Mouse (Mus musculus) heart, embryonic 16.5 days (tissue): ENCODE results near the gene Phb2. TPM values are rescaled to one million over a fixed set of nuclear protein-coding genes. Genes with fewer than 3 reads are reported as not detected.
"Not testable (repeated sequence)": the region's sequence is repeated elsewhere in the genome, so short reads cannot be mapped to it uniquely, and the experiment has no call there.

Experiments used
- ATAC-seq: fragments of 200-750 bp; cut with Nextera tagmentation; replicated peaks from 2 replicates; pipeline ENCODE4 v1.8.0; 2017; ENCODE audit warnings: moderate number of reproducible peaks; ENCODE audit not compliant: insufficient read depth, low FRiP score; ENCODE audit errors: extremely low read depth
- H3K27ac ChIP-seq: fragments of 300-500 bp; sonication (generic); 2 replicates; pipeline ENCODE4 v1.5.1; 2014; ENCODE audit warnings: mild to moderate bottlenecking, low read length, control low read depth, moderate library complexity
- H3K27me3 ChIP-seq: fragments of 300-500 bp; sonication (generic); 2 replicates; pipeline ENCODE4 v1.6.1; 2014; ENCODE audit warnings: low read length, mixed read lengths; ENCODE audit not compliant: control insufficient read depth, insufficient read depth
- H3K36me3 ChIP-seq: fragments of 300-500 bp; sonication (generic); 2 replicates; pipeline ENCODE4 v1.6.1; 2014; ENCODE audit not compliant: control insufficient read depth, insufficient read depth
- H3K4me1 ChIP-seq: fragments of 300-500 bp; sonication (generic); 2 replicates; pipeline ENCODE4 v1.6.1; 2014; ENCODE audit warnings: low read length, mixed read lengths; ENCODE audit not compliant: control insufficient read depth, insufficient read depth
- H3K4me2 ChIP-seq: fragments of 300-500 bp; sonication (generic); 2 replicates; pipeline ENCODE4 v1.6.1; 2014; ENCODE audit warnings: low read depth, mild to moderate bottlenecking, control low read depth, low read length
- H3K4me3 ChIP-seq: fragments of 300-500 bp; sonication (generic); 2 replicates; pipeline ENCODE4 v1.5.1; 2014; ENCODE audit warnings: mild to moderate bottlenecking, control low read depth, low read length
- H3K9ac ChIP-seq: fragments of 300-500 bp; sonication (generic); 2 replicates; pipeline ENCODE4 v1.6.1; 2014; ENCODE audit warnings: low read length, control low read depth
- H3K9me3 ChIP-seq: fragments of 300-500 bp; sonication (generic); replicated peaks from 2 replicates; pipeline ENCODE4 v1.6.1; 2016; ENCODE audit warnings: low read length; ENCODE audit not compliant: control insufficient read depth
- WGBS: fragments of 180-500 bp; shearing (Covaris S2); extraction: QIAGEN DNeasy Blood & Tissue Kit; methylation state at CpG from one replicate; pipeline ENCODE4 v1.1.7; 2014; 5-methylcytosine and 5-hydroxymethylcytosine counted together
- polyA plus RNA-seq: library from polyadenylated mRNA; unstranded; fragments of >200 nt; fragmentation: Nextera tagmentation; extraction: Ambion mirVana; gene quantifications from 2 replicates; pipeline ENCODE4 v1.2.1, GENCODE M21; 2015

The Phb2 gene
- polyA plus RNA-seq, 1 experiment from 2014 or later: 355 TPM

GRCm38 (mm10) chr6:124673619-124674018, 38.5 kb upstream of the Phb2 start:
- Histone ChIP-seq H3K4me3 (no peak overlapping the region), H3K27ac (no peak overlapping the region), H3K27me3 (no peaks in the 10 kb centered on the region), H3K9ac (no peak overlapping the region), H3K4me2 (no peak overlapping the region), H3K36me3 (peaks cover 4% of the 10 kb centered on the region; the same call in 1 of the 2 replicates), H3K4me1 (no peaks in the 10 kb centered on the region; the same call in 1 of the 2 replicates), H3K9me3 (no peaks in the 10 kb centered on the region)
- no peak for ATAC-seq
- 81% methylated on average over 9 of the region's 9 CpGs for WGBS

DNA sequence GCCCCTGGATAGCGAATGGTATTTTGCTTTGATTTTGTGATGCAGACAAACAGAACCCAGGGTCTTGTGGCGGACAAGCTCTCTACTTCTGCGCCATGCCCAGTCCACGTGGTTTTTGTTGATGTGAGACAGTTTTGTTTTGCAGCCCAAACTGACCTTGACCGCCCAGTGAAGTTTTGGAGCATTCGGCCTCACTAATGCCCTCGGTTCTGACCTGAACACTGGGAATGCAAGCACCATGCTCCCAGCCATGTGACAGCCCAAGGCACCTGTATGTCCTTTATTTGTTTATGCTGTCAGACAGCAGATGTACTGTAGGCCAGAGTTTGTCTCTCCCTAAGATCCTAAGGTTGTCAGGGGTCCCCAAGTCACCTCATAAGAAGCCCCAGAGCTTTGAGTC, 37.5 kb upstream of the Phb2 start:
- H3K9ac ChIP-seq: no peak overlapping the region
- no peak overlapping the region for H3K4me2 ChIP-seq
- no peak overlapping the region for H3K27ac ChIP-seq
- no peak for ATAC-seq
- no peaks in the 10 kb centered on the region for H3K27me3 ChIP-seq
- no peak overlapping the region for H3K4me3 ChIP-seq
- H3K36me3 ChIP-seq: peaks cover 4% of the 10 kb centered on the region; the same call in 1 of the 2 replicates
- H3K9me3 ChIP-seq: no peaks in the 10 kb centered on the region
- WGBS: 97% methylated on average over 7 of the region's 7 CpGs
- peaks cover 3% of the 10 kb centered on the region; the same call in 1 of the 2 replicates for H3K4me1 ChIP-seq

GRCm38 (mm10) chr6:124676171-124676570, 36.0 kb upstream of the Phb2 start:
- no peak overlapping the region for H3K27ac ChIP-seq
- H3K4me2 ChIP-seq: no peak overlapping the region
- no peak overlapping the region for H3K4me3 ChIP-seq
- no peak for ATAC-seq
- H3K9ac ChIP-seq: no peak overlapping the region
- H3K4me1 ChIP-seq: peaks cover 3% of the 10 kb centered on the region; the same call in 1 of the 2 replicates
- 79% methylated on average over 6 of the region's 6 CpGs for WGBS
- H3K9me3 ChIP-seq: no peaks in the 10 kb centered on the region
- no peaks in the 10 kb centered on the region for H3K27me3 ChIP-seq
- H3K36me3 ChIP-seq: peaks cover 4% of the 10 kb centered on the region; the same call in 1 of the 2 replicates

DNA sequence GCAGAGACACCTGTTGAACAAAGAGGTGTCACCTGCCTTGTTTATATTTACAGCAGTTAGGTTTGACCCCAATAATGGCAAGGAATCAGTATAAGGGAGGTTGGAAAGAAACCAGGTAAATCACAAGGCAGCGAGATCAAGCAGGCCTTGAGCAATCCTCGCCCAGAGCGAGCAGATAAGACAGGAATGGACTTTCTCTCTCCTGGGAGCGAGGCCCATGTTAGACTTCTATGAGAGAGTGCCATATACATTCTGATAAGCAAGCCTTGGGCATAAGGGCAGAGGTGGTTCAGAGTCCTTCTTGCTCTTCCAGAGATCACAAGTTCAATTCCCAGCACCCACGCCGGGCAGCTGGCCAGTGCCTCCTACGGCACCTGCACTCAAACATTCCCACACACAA, 33.4 kb upstream of the Phb2 start:
- Histone ChIP-seq H3K27me3 (no peaks in the 10 kb centered on the region), H3K27ac (no peak overlapping the region), H3K4me2 (no peak overlapping the region), H3K36me3 (peaks cover 4% of the 10 kb centered on the region; the same call in 1 of the 2 replicates), H3K4me1 (peaks cover 12% of the 10 kb centered on the region), H3K9ac (no peak overlapping the region), H3K4me3 (no peak overlapping the region), H3K9me3 (no peaks in the 10 kb centered on the region)
- no peak for ATAC-seq
- WGBS: 74% methylated on average over 7 of the region's 7 CpGs

GRCm38 (mm10) chr6:124679486-124679885, 32.6 kb upstream of the Phb2 start:
- peaks cover 2% of the 10 kb centered on the region; the same call in 1 of the 2 replicates for H3K36me3 ChIP-seq
- H3K27me3 ChIP-seq: no peaks in the 10 kb centered on the region
- no peaks in the 10 kb centered on the region for H3K9me3 ChIP-seq
- H3K27ac ChIP-seq: no peak overlapping the region
- ATAC-seq: no peak
- no peak overlapping the region for H3K4me3 ChIP-seq
- peaks cover 14% of the 10 kb centered on the region for H3K4me1 ChIP-seq
- WGBS: 95% methylated on average over 3 of the region's 3 CpGs
- no peak overlapping the region for H3K4me2 ChIP-seq
- H3K9ac ChIP-seq: no peak overlapping the region

DNA sequence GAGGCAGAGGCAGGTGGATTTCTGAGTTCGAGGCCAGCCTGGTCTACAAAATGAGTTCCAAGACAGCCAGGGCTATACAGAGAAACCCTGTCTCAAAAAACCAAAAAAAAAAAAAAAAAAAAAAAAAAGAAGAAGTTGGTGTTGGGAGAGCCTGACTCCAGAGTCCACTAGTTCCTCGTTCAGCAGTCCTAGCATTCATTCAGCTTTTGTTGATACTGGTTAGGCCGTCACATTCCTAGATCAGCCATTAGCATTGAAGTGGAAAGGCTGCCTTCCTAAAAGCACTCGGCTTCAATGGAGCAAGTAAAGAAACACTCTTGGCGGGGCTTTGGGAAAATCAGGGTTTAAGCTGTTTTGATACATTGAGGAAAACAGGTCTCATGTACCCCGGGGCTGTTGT, 29.8 kb upstream of the Phb2 start:
- not testable (repeated sequence) for H3K9ac ChIP-seq

DNA sequence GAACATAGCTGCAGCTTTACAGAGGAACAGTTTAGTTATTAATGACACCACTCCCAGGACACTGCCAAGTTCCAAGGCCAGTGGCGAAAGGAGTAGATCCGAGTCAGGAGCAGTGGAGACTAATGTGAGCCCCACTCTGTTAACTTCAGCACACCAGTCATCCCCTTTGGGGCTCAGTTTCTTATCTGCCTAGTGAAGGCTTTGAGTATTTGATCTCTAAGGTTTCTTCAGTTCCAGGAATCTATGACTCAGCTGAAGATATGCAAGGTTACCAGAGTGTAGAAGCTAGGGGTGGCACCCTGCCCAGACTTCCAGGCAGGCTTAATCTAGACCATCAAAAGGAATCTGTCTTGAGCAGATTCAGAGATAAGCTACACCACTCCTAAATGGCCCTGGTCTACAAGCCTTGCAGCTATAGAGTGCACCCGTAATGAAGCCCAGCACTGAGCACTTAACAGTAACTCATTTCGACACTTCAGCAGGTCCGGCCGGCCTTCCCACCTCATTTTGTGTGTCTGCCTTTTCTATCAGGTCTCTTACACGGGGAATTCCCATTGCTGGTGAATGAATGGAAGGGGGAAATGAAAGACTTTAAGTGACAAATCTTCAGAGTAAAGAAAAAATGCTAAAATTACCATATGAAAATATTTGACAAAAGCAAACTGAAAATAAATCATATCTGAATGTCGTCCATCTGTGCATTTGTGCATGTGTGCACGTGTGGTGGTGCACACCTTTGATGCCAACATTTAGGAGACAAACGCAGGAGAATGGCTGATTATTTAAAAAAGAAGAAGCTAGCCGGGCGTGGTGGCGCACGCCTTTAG, 28.3 kb upstream of the Phb2 start:
- ATAC-seq: 0 out of 2 replicates have a peak, but pooled peaks have one; percentile 53
- Histone ChIP-seq H3K4me1 (peaks cover 14% of the 10 kb centered on the region), H3K27ac (peak overlapping the region; percentile 3; the same call in 1 of the 2 replicates), H3K27me3 (no peaks in the 10 kb centered on the region), H3K4me2 (no peak overlapping the region), H3K9me3 (no peaks in the 10 kb centered on the region), H3K4me3 (no peak overlapping the region), H3K9ac (no peak overlapping the region; the same call in 1 of the 2 replicates), H3K36me3 (no peaks in the 10 kb centered on the region)
- 57% methylated on average over 14 of the region's 14 CpGs for WGBS

More for the DNA sequence above, 29.8 kb upstream of the Phb2 start:
- not testable (repeated sequence) for H3K27ac ChIP-seq, H3K9me3 ChIP-seq, H3K4me3 ChIP-seq, H3K36me3 ChIP-seq, H3K4me2 ChIP-seq, ATAC-seq, H3K27me3 ChIP-seq
- peaks cover 14% of the 10 kb centered on the region for H3K4me1 ChIP-seq
- 78% methylated on average over 6 of the region's 6 CpGs for WGBS

- no peak for ATAC-seq
- Histone ChIP-seq H3K9ac (no peak overlapping the region), H3K9me3 (no peaks in the 10 kb centered on the region), H3K4me1 (peaks cover 11% of the 10 kb centered on the region), H3K4me3 (no peak overlapping the region), H3K27ac (no peak overlapping the region), H3K36me3 (no peaks in the 10 kb centered on the region), H3K27me3 (no peaks in the 10 kb centered on the region), H3K4me2 (no peak overlapping the region)
- 78% methylated on average over 12 of the region's 12 CpGs for WGBS
Observed at GRCm38 (mm10) chr6:124685606-124686386, 26.3 kb upstream of the Phb2 start.

DNA sequence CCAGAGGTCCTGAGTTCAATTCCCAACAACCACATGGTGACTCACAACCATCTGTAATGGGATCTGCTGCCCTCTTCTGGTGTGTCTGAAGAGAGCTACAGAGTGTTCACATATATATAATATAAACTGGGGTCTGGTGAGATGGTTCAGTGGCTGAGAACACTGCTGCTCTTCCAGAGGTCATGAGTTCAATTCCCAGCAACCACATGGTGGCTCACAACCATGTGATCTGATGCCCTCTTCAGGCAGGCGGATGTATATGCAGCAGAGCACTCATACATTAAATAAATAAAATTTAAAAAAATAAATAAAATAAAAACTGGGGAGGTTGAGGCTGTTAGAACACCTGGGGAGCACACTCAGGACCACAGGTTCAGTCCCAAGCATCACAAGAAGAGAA, 25.5 kb upstream of the Phb2 start:
- H3K36me3 ChIP-seq, ATAC-seq, H3K4me2 ChIP-seq, H3K9me3 ChIP-seq, H3K27me3 ChIP-seq, H3K27ac ChIP-seq, H3K9ac ChIP-seq, H3K4me3 ChIP-seq: not testable (repeated sequence)
- WGBS: 82% methylated on average over 1 of the region's 1 CpGs
- peaks cover 11% of the 10 kb centered on the region for H3K4me1 ChIP-seq
